In the genomic region with DNA sequence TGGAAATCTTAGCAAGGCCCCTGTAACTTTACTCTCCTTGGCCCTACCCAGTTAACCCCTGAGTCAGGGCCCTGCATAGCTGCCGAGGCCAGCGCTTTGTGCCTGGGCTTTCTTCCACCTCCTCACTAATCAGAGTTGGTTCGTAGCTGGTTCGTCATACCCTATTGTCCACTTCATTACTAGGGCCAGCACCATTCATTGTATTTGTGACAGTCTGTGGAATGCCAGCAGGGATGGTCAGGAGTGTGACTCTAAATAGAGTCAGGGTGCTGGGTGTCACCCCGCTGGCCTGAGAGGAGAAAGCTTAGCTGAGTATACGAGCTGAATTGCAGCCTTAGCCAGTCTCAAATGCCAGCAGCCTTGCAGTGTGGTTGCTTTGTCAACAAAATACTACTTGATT, we compare ENCODE assay signal across 16 mouse cellular contexts. TPM values are rescaled to one million over a fixed set of nuclear protein-coding genes. Genes with fewer than 3 reads are reported as not detected.
DNase-seq lines count a peak whose midpoint lies in the region; ATAC-seq and TF ChIP-seq lines count a peak whose summit lies in the region.
"Had no signal": no experiment of that assay in that cellular context is flagged by ENCODE, and none has a peak within 500 bp of the region (broad histone marks: within the 10 kb centered on the region; RNA-seq: fewer than 3 reads in every experiment).

No protein-coding gene starts in this region.

- peak overlapping the region; percentile 76 for H3K27ac ChIP-seq in heart, embryonic 13.5 days (replicated peaks)
- H3K27ac ChIP-seq in kidney, postnatal 0 days, result no peak overlapping the region
- H3K27ac ChIP-seq in heart, postnatal 0 days (ENCODE audit: low read depth), result peak overlapping the region; percentile 51
- H3K27ac ChIP-seq in intestine, postnatal 0 days (ENCODE audit: low read depth, low read length), result peak overlapping the region; percentile 69
- H3K27ac ChIP-seq: embryonic facial prominence, embryonic 12.5 days; forebrain, embryonic 10.5 days; limb, embryonic 15.5 days; midbrain, embryonic 12.5 days had no signal

- peak overlapping the region; percentile 30 for H3K4me2 ChIP-seq in heart, embryonic 13.5 days
- H3K4me2 ChIP-seq in kidney, postnatal 0 days (ENCODE audit: low read length), result no peak overlapping the region
- H3K4me2 ChIP-seq in heart, postnatal 0 days (ENCODE audit: low read depth, low read length), result no peak overlapping the region
- peak overlapping the region; percentile 38; the same call in 1 of the 2 replicates for H3K4me2 ChIP-seq in intestine, postnatal 0 days (replicated peaks; ENCODE audit: low read depth)
- H3K4me2 ChIP-seq: embryonic facial prominence, embryonic 12.5 days; limb, embryonic 15.5 days; midbrain, embryonic 12.5 days had no signal

- no peak for TF ChIP-seq CTCF in kidney, postnatal 0 days (IDR thresholded peaks at IDR 0.05; ENCODE audit: low read depth)
- TF ChIP-seq CTCF in heart, postnatal 0 days (IDR thresholded peaks at IDR 0.05; ENCODE audit: low read depth), result no peak
- no peak for TF ChIP-seq CTCF in intestine, postnatal 0 days (IDR thresholded peaks at IDR 0.05; ENCODE audit: low read depth)

- peaks cover 49% of the 10 kb centered on the region for H3K4me1 ChIP-seq in heart, embryonic 13.5 days
- H3K4me1 ChIP-seq in kidney, postnatal 0 days (replicated peaks; ENCODE audit: insufficient read depth, low read length), result no peaks in the 10 kb centered on the region
- peaks cover 11% of the 10 kb centered on the region; the same call in 1 of the 2 replicates for H3K4me1 ChIP-seq in heart, postnatal 0 days (ENCODE audit: control insufficient read depth, insufficient read depth)
- no peaks in the 10 kb centered on the region for H3K4me1 ChIP-seq in intestine, postnatal 0 days (replicated peaks; ENCODE audit: control insufficient read depth, insufficient read depth, low read length)
- H3K4me1 ChIP-seq: limb, embryonic 15.5 days had no signal

- no peaks in the 10 kb centered on the region for H3K9me3 ChIP-seq in heart, embryonic 13.5 days
- H3K9me3 ChIP-seq in kidney, postnatal 0 days (replicated peaks; ENCODE audit: low read length), result no peaks in the 10 kb centered on the region
- H3K9me3 ChIP-seq in heart, postnatal 0 days (replicated peaks; ENCODE audit: control insufficient read depth, low read length), result no peaks in the 10 kb centered on the region
- no peaks in the 10 kb centered on the region for H3K9me3 ChIP-seq in intestine, postnatal 0 days (ENCODE audit: control insufficient read depth)
- H3K9me3 ChIP-seq: embryonic facial prominence, embryonic 12.5 days; forebrain, embryonic 10.5 days; limb, embryonic 15.5 days; midbrain, embryonic 12.5 days had no signal

- ATAC-seq in heart, embryonic 13.5 days (ENCODE audit: extremely low read depth, insufficient number of reproducible peaks, low FRiP score, low TSS enrichment), result no peak
- no peak for ATAC-seq in kidney, postnatal 0 days (replicated peaks; ENCODE audit: low FRiP score, low read depth)
- ATAC-seq in heart, postnatal 0 days (ENCODE audit: insufficient read depth, low read depth), result peak; percentile 21; the same call in 1 of the 2 replicates
- peak; percentile 37; the same call in 1 of the 2 replicates for ATAC-seq in intestine, postnatal 0 days
- ATAC-seq in activated CD4-positive, CD25-positive, alpha-beta regulatory T cell, adult 4 months, result no peak

- no peak for DNase-seq in heart, postnatal 25 days (ENCODE audit: low spot score)
- DNase-seq in kidney, postnatal 0 days (ENCODE audit: low spot score), result peak; percentile 14
- no peak for DNase-seq in kidney, adult 8-10 months
- DNase-seq in heart, postnatal 0 days (ENCODE audit: low spot score), result no peak
- DNase-seq: cerebellum, postnatal 36 days; kidney, adult 11 months; lung, adult 18-20 months; spleen, adult 18-20 months; thymus, postnatal 4 days had no signal

- peaks cover 32% of the 10 kb centered on the region for H3K36me3 ChIP-seq in heart, embryonic 13.5 days
- H3K36me3 ChIP-seq in kidney, postnatal 0 days (ENCODE audit: insufficient read depth, low read length), result no peaks in the 10 kb centered on the region; the same call in 1 of the 2 replicates
- peaks cover 35% of the 10 kb centered on the region for H3K36me3 ChIP-seq in heart, postnatal 0 days (replicated peaks; ENCODE audit: control insufficient read depth, insufficient read depth, low read length)
- H3K36me3 ChIP-seq in intestine, postnatal 0 days (ENCODE audit: control insufficient read depth, insufficient read depth), result peaks cover 13% of the 10 kb centered on the region; the same call in 1 of the 2 replicates

- TF ChIP-seq EP300 in heart, postnatal 0 days (IDR thresholded peaks at IDR 0.05; ENCODE audit: low read depth), result no peak

- no peaks in the 10 kb centered on the region for H3K27me3 ChIP-seq in heart, embryonic 13.5 days (replicated peaks)
- H3K27me3 ChIP-seq in kidney, postnatal 0 days (ENCODE audit: insufficient read depth, low read length), result no peaks in the 10 kb centered on the region
- no peaks in the 10 kb centered on the region for H3K27me3 ChIP-seq in heart, postnatal 0 days (ENCODE audit: control insufficient read depth, insufficient read depth, low read length)
- H3K27me3 ChIP-seq in intestine, postnatal 0 days (replicated peaks; ENCODE audit: control insufficient read depth, insufficient read depth, low read length), result no peaks in the 10 kb centered on the region
- H3K27me3 ChIP-seq: embryonic facial prominence, embryonic 12.5 days; limb, embryonic 15.5 days; midbrain, embryonic 12.5 days had no signal

- H3K9ac ChIP-seq in heart, embryonic 13.5 days, result peak overlapping the region; percentile 40
- H3K9ac ChIP-seq in kidney, postnatal 0 days (ENCODE audit: low read depth, low read length), result no peak overlapping the region
- H3K9ac ChIP-seq in heart, postnatal 0 days (replicated peaks; ENCODE audit: low read depth, low read length), result no peak overlapping the region
- no peak overlapping the region for H3K9ac ChIP-seq in intestine, postnatal 0 days (ENCODE audit: low read depth, low read length)
- H3K9ac ChIP-seq: embryonic facial prominence, embryonic 12.5 days; limb, embryonic 15.5 days; midbrain, embryonic 12.5 days had no signal

- H3K4me3 ChIP-seq in heart, embryonic 13.5 days, result no peak overlapping the region
- H3K4me3 ChIP-seq in kidney, postnatal 0 days (replicated peaks; ENCODE audit: low read depth, low read length), result no peak overlapping the region
- no peak overlapping the region for H3K4me3 ChIP-seq in heart, postnatal 0 days (ENCODE audit: low read depth, low read length)
- H3K4me3 ChIP-seq in intestine, postnatal 0 days (ENCODE audit: low read depth, low read length), result no peak overlapping the region
- H3K4me3 ChIP-seq: embryonic facial prominence, embryonic 12.5 days; forebrain, embryonic 10.5 days; limb, embryonic 15.5 days; midbrain, embryonic 12.5 days had no signal

- intact Hi-C loops in heart, postnatal 25 days (cut with DNase I), result no loop called here

- WGBS in heart, embryonic 13.5 days, result 50% methylated on average over 6 of the region's 6 CpGs
- WGBS in kidney, postnatal 0 days, result 54% methylated on average over 6 of the region's 6 CpGs
- 43% methylated on average over 6 of the region's 6 CpGs for WGBS in heart, postnatal 0 days
- 57% methylated on average over 6 of the region's 6 CpGs for WGBS in intestine, postnatal 0 days

RNA-seq across cellular contexts. Expression of a gene that starts 31.9 kb away (rescaled TPM):
- not detected in 2 replicates for polyA plus RNA-seq in heart, embryonic 13.5 days (2015; fragmentation: Nextera tagmentation; extraction: Ambion mirVana)
- total RNA-seq in heart, postnatal 25 days (2021), result under 1 TPM; 0.14 to 0.26 TPM
- polyA plus RNA-seq in kidney, postnatal 0 days (2015; fragmentation: Nextera tagmentation; extraction: Ambion mirVana), result 44.6 and 45.6 TPM in 2 replicates
- 0.58 TPM in 1 of 2 replicates, not detected in the other for total RNA-seq in heart, postnatal 0 days (2014; rRNA removed; ENCODE audit: low replicate concordance)
- polyA plus RNA-seq in heart, postnatal 0 days (2015; fragmentation: Nextera tagmentation; extraction: Ambion mirVana), result 0.07 and 0.14 TPM in 2 replicates
- polyA plus RNA-seq in intestine, postnatal 0 days (2015; fragmentation: Nextera tagmentation; extraction: Ambion mirVana), result 0.16 TPM in 1 of 2 replicates, not detected in the other
- not detected for polyA plus RNA-seq in activated CD4-positive, CD25-positive, alpha-beta regulatory T cell, adult 4 months (2017; shearing (Covaris generic))
- polyA plus RNA-seq: forebrain, embryonic 10.5 days; limb, embryonic 15.5 days; midbrain, embryonic 12.5 days had no signal

Comparison
In these comparisons a context has a peak if more than half of its experiments do, and no peak if none do; other contexts are left out.
1. ATAC-seq: peak in heart, postnatal 0 days (single experiment) and intestine, postnatal 0 days (single experiment); none in heart, embryonic 13.5 days (single experiment), kidney, postnatal 0 days (single experiment) and activated CD4-positive, CD25-positive, alpha-beta regulatory T cell, adult 4 months (single experiment).
2. H3K4me2 ChIP-seq: peak in heart, embryonic 13.5 days (single experiment) and intestine, postnatal 0 days (single experiment); none in kidney, postnatal 0 days (single experiment) and heart, postnatal 0 days (single experiment).
3. RNA of a gene that starts 31.9 kb away (polyA plus RNA-seq): 44.6 to 45.6 TPM in kidney, postnatal 0 days; 0.16 TPM in intestine, postnatal 0 days, 0.07 to 0.14 TPM in heart, postnatal 0 days, not detected in heart, embryonic 13.5 days and not detected in activated CD4-positive, CD25-positive, alpha-beta regulatory T cell, adult 4 months; every median in the first group is over 10 times any median in the second.